Mouse (Mus musculus): ENCODE measurements around the gene Cd81. TPM values are rescaled to one million over a fixed set of nuclear protein-coding genes. Genes with fewer than 3 reads are reported as not detected.

Cd81 gene
- polyA plus RNA-seq, 1 experiment from 2014 or later = 276 TPM

Other genes starting within 250 kb of the Cd81 start
- 11.7 TPM in 2 replicates for gene Th, start 121.6 kb upstream of the Cd81 start, polyA plus RNA-seq (2014; fragmentation: Nextera tagmentation; extraction: Ambion mirVana)
- gene Ascl2, start 83.5 kb upstream of the Cd81 start, polyA plus RNA-seq (2014; fragmentation: Nextera tagmentation; extraction: Ambion mirVana) = 0.38 and 0.65 TPM in 2 replicates
- 5.0 and 6.2 TPM in 2 replicates for gene Tspan32, start 47.7 kb upstream of the Cd81 start, polyA plus RNA-seq (2014; fragmentation: Nextera tagmentation; extraction: Ambion mirVana)
- 61.1 and 63.8 TPM in 2 replicates for gene Tssc4, start 16.5 kb downstream of the Cd81 start, polyA plus RNA-seq (2014; fragmentation: Nextera tagmentation; extraction: Ambion mirVana)
- 0.57 and 0.70 TPM in 2 replicates for gene Trpm5, start 41.9 kb downstream of the Cd81 start, polyA plus RNA-seq (2014; fragmentation: Nextera tagmentation; extraction: Ambion mirVana)
- gene Kcnq1, start 53.6 kb downstream of the Cd81 start, polyA plus RNA-seq (2014; fragmentation: Nextera tagmentation; extraction: Ambion mirVana) = 1.1 and 1.6 TPM in 2 replicates

Data from midbrain, embryonic 11.5 days (tissue).